Mouse (Mus musculus) brain, embryonic 14.5 days (tissue): ENCODE data around the gene Dmap1.

Experiments
- CTCF ChIP-seq: fragments of 200-500 bp; IDR thresholded peaks from 2 replicates; pipeline ENCODE4 v1.5.1; 2012; ENCODE audit warnings: inconsistent platforms, mild to moderate bottlenecking, moderate library complexity, borderline replicate concordance; ENCODE audit not compliant: insufficient read depth, insufficient read length; ENCODE audit errors: extremely low read depth
- POLR2A ChIP-seq: fragments of 200-500 bp; IDR thresholded peaks from 2 replicates; pipeline ENCODE4 v1.6.1; 2012; ENCODE audit warnings: mild to moderate bottlenecking, inconsistent platforms, borderline replicate concordance; ENCODE audit not compliant: poor library complexity, insufficient read depth, insufficient read length, severe bottlenecking; ENCODE audit errors: extremely low read depth

- TF ChIP-seq POLR2A (no peak), CTCF (0 out of 2 replicates have a peak, but pooled peaks have one; percentile 2)
Measured at GRCm38 (mm10) chr4:117681931-117682461, at the start of gene Dmap1.
